Mouse (Mus musculus) left cerebral cortex, adult 9 months (tissue): ENCODE measurements at regions not wholly inside any gene's neighbourhood (a gene's known extent, or its start where the extent isn't known, plus 50 kb on each side); places are given as distances from the start of the nearest gene placed in this dataset.

ENCODE experiments used
- DNase-seq, 2 experiments: peaks; one replicate each; pipeline ENCODE4 v3.0.0; 2022; ENCODE audit warnings: low spot score in 2 of 2

- no peak for DNase-seq
These were observed 62.8 kb upstream of the Rbms3 start for GRCm38 (mm10) chr9:117692486-117692885.

- DNase-seq = no peak
These were observed 60.2 kb upstream of the Rbms3 start for GRCm38 (mm10) chr9:117689946-117690345.
